Mouse (Mus musculus): Measurements from ENCODE around the gene Fgfr2.

DNA sequence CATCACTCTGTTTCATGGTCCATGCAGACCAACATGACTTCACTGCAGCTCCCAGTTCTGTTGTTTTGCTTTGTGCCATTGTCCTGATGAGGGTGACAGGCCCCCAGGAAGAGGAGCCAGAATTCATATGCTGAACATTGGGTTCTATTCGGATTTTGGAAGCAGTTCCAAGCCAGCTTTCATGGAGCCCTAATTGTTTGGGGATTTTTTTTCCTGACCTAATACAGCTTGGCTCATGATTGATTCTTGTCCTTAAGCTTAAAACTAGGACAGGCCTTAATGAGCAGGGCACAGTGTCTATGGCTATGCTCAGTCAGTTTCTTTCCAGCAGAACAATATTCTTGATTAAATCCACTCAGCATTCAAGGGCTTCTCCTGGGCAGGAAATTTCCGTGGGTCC lies 2204.9 kb downstream of the Fgfr2 start:
- TF ChIP-seq CTCF (IDR thresholded peaks at IDR 0.05; ENCODE audit: borderline replicate concordance, extremely low read depth, insufficient read depth, insufficient read length), result no peak
- no peak for TF ChIP-seq POLR2A (IDR thresholded peaks at IDR 0.05; ENCODE audit: borderline replicate concordance, extremely low read depth, insufficient read depth, insufficient read length, poor library complexity, severe bottlenecking)

Data from brain, embryonic 14.5 days (tissue).